Mouse (Mus musculus) olfactory bulb, adult 2 months (tissue): ENCODE data around the gene Hivep2. TPM values are rescaled to one million over a fixed set of nuclear protein-coding genes. Genes with fewer than 3 reads are reported as not detected.

ENCODE experiments used
- H3K27ac ChIP-seq: fragments of 200-500 bp; 2 replicates; pipeline ENCODE4 v1.5.1; 2012; ENCODE audit warnings: low read depth, low read length; ENCODE audit not compliant: insufficient read depth
- H3K4me1 ChIP-seq: fragments of 200-500 bp; 2 replicates; pipeline ENCODE4 v1.6.1; 2012; ENCODE audit warnings: low read length; ENCODE audit not compliant: control insufficient read depth, insufficient read depth
- H3K4me3 ChIP-seq: fragments of 200-500 bp; 2 replicates; pipeline ENCODE4 v1.5.1; 2012; ENCODE audit warnings: mild to moderate bottlenecking, low read depth, low read length, moderate library complexity; ENCODE audit not compliant: insufficient read depth
- CTCF ChIP-seq: fragments of 200-500 bp; IDR thresholded peaks from 2 replicates; pipeline ENCODE4 v1.5.1; 2012; ENCODE audit warnings: low read depth, mild to moderate bottlenecking, low read length, moderate library complexity; ENCODE audit not compliant: insufficient read depth
- POLR2A ChIP-seq: fragments of 200-500 bp; IDR thresholded peaks from 2 replicates; pipeline ENCODE4 v1.6.1; 2012; ENCODE audit warnings: mild to moderate bottlenecking, low read depth, low read length, moderate library complexity; ENCODE audit not compliant: insufficient read depth
- WGBS: fragments of 180-500 bp; shearing (Covaris S2); methylation state at CpG from one replicate; pipeline ENCODE4 v1.1.7; 2018; 5-methylcytosine and 5-hydroxymethylcytosine counted together
- polyA plus RNA-seq: library from polyadenylated mRNA; stranded (reverse); fragments of >200 nt; gene quantifications from 2 replicates; pipeline ENCODE4 v1.2.4, GENCODE M21; 2012; ENCODE audit warnings: low replicate concordance; ENCODE audit not compliant: missing spikeins, insufficient read depth, insufficient read length

The Hivep2 gene
- polyA plus RNA-seq, 1 experiment, result 206 TPM

- no peak for TF ChIP-seq POLR2A
- TF ChIP-seq CTCF, result no peak
- 24% methylated on average over 17 of the region's 17 CpGs for WGBS
- Histone ChIP-seq H3K27ac (peak overlapping the region; percentile 90), H3K4me3 (no peak overlapping the region), H3K4me1 (peaks cover 14% of the 10 kb centered on the region)
Measured at GRCm38 (mm10) chr10:14195778-14196650, 230.1 kb downstream of the Hivep2 start.

GRCm38 (mm10) chr10:14196785-14197184 is 230.9 kb downstream of the Hivep2 start:
- Histone ChIP-seq H3K27ac (no peak overlapping the region), H3K4me3 (no peak overlapping the region), H3K4me1 (peaks cover 14% of the 10 kb centered on the region)
- WGBS, result 76% methylated on average over 7 of the region's 7 CpGs
- TF ChIP-seq CTCF (no peak), POLR2A (no peak)

DNA sequence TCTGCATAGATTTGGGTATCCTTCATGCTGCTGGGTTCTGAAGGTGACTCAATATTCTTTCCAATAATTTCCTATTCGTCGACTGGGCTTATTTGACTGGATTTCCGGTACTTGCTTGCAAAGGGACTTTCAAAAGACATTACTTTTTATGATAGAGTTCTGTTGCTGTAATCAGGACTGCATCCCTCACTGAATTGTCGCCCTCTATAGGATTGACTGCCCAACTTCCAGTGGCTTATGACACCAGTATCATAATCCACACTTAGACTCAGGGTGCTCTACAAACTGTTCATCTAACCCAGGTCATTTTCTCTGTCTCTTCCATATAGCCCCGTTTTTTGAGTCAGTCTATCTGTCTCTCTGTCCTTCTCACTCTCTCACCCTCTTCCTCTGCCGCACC is 231.4 kb downstream of the Hivep2 start:
- 85% methylated on average over 6 of the region's 6 CpGs for WGBS
- Histone ChIP-seq H3K4me1 (peaks cover 14% of the 10 kb centered on the region), H3K4me3 (no peak overlapping the region), H3K27ac (no peak overlapping the region)
- no peak for TF ChIP-seq POLR2A
- no peak for TF ChIP-seq CTCF

GRCm38 (mm10) chr10:14199332-14199731 is 233.5 kb downstream of the Hivep2 start:
- 91% methylated on average over 7 of the region's 7 CpGs for WGBS

DNA sequence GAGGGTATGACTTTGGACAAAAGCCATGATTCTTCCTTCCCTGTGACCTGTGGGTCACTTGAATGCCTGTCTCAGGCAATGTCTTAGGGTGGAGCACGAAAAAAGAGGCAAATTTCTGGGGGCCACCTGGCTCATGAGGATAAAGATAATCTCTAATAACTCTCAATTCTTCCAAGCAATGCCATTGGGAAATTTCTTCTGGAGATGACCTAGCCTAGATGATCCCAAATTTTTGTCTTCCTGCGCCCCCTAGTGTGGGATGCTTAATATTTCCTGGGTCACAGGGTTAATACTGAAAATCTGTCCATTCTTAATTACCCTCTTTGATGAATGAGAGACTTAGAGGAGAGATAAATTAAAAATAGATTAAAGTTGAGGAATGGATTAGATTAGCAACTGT is 234.4 kb downstream of the Hivep2 start:
- H3K27ac ChIP-seq, result no peak overlapping the region
- TF ChIP-seq CTCF, result no peak
- no peak for TF ChIP-seq POLR2A
- H3K4me3 ChIP-seq, result no peak overlapping the region
- H3K4me1 ChIP-seq, result peaks cover 8% of the 10 kb centered on the region
- WGBS, result 7% methylated on average over 2 of the region's 2 CpGs

More at GRCm38 (mm10) chr10:14199332-14199731, 233.5 kb downstream of the Hivep2 start:
- TF ChIP-seq POLR2A, result no peak
- TF ChIP-seq CTCF, result no peak
- Histone ChIP-seq H3K4me1 (peaks cover 8% of the 10 kb centered on the region), H3K4me3 (no peak overlapping the region), H3K27ac (no peak overlapping the region)

Other genes with a start within 250 kb of the Hivep2 start
- gene Aig1, start 97.1 kb upstream of the Hivep2 start, polyA plus RNA-seq, result not detected in 2 replicates